Mouse (Mus musculus): Measurements from ENCODE around the gene Amy2a4. TPM values are rescaled to one million over a fixed set of nuclear protein-coding genes. Genes with fewer than 3 reads are reported as not detected.
"Not testable (repeated sequence)": the region's sequence is repeated elsewhere in the genome, so short reads cannot be mapped to it uniquely, and the experiment has no call there.

The Amy2a4 gene
- 0.04 and 0.06 TPM in 2 replicates for polyA plus RNA-seq (2012; rRNA removed)

DNA sequence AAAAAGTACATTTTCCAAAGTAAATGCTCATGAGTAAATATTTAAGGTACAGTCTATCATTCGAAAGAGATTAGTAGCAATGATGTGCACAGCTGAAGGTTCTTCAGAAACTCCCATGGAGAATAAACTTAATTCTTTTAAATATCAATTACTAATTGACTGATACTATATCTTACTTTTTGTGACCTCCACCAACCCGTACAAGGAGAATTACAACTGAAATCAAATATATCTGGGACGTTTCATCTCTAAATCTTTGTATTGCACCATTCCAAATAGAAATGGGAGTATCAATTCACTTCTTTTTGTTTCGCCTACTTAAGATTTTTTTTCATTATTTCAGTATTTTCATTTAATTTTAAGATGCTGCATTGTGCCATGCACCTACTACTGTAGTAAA lies at the start of gene Amy2a4:
Amy2a4 (minus strand) TSS at position 101 of the 400 bp plus-strand sequence.
- DNase-seq (ENCODE audit: low read depth), result not testable (repeated sequence)

DNA sequence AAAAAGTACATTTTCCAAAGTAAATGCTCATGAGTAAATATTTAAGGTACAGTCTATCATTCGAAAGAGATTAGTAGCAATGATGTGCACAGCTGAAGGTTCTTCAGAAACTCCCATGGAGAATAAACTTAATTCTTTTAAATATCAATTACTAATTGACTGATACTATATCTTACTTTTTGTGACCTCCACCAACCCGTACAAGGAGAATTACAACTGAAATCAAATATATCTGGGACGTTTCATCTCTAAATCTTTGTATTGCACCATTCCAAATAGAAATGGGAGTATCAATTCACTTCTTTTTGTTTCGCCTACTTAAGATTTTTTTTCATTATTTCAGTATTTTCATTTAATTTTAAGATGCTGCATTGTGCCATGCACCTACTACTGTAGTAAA lies 32.7 kb upstream of the Amy2a4 start, which contains the start of gene Amy2a3:
Amy2a3 (minus strand) TSS at position 101 of the 400 bp plus-strand sequence.
- DNase-seq (ENCODE audit: low read depth), result not testable (repeated sequence)

DNA sequence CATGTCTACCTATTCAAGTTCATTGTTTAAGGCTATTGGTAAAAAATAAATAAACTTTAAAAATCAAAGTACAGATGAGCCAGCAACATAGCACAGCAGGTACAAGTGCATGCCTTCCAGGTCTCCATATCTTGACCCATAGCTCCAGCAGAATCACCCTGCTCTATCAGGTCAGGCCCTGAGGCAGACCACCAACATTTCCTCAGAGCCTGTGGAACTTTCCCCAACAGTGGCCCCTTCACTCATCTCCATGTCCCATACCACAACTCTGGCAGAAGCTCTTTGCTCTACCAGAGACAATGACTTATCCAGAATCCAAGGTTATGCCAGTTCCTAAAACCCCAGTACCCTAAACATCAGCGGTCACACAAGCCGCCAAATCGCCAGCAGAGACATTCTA lies 21.7 kb upstream of the Amy2a4 start:
- not testable (repeated sequence) for DNase-seq (ENCODE audit: low read depth)

DNA sequence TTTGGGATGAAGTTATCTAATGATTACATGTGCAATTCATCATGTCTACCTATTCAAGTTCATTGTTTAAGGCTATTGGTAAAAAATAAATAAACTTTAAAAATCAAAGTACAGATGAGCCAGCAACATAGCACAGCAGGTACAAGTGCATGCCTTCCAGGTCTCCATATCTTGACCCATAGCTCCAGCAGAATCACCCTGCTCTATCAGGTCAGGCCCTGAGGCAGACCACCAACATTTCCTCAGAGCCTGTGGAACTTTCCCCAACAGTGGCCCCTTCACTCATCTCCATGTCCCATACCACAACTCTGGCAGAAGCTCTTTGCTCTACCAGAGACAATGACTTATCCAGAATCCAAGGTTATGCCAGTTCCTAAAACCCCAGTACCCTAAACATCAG lies 11.0 kb downstream of the Amy2a4 start:
- not testable (repeated sequence) for DNase-seq (ENCODE audit: low read depth)

DNA sequence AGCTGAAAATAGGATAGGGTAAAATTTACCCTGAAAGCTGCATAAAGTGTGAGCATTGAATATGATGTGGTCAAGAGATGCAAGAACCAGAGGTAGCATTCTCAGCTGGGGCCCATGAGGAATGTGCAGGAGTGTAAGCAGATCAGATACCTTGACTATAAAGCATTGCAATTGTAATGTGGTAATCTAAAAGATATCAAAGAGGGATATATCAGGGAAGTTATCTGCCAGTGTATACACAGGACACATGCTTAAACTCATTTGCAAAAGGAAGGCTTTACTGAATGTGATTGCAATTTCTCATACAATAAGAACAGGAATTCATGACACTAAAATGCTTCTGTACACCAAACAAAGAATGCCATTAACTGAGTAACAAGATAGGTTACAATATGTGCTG lies 11.7 kb downstream of the Amy2a4 start:
- not testable (repeated sequence) for DNase-seq (ENCODE audit: low read depth)

DNA sequence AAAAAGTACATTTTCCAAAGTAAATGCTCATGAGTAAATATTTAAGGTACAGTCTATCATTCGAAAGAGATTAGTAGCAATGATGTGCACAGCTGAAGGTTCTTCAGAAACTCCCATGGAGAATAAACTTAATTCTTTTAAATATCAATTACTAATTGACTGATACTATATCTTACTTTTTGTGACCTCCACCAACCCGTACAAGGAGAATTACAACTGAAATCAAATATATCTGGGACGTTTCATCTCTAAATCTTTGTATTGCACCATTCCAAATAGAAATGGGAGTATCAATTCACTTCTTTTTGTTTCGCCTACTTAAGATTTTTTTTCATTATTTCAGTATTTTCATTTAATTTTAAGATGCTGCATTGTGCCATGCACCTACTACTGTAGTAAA lies 32.5 kb downstream of the Amy2a4 start, which contains the start of gene Amy2a5:
Amy2a5 (minus strand) TSS at position 101 of the 400 bp plus-strand sequence.
- DNase-seq (ENCODE audit: low read depth), result not testable (repeated sequence)

Other genes with a start within 250 kb of the Amy2a4 start
- gene Amy2a5, start 32.6 kb downstream of the Amy2a4 start, polyA plus RNA-seq (2012; rRNA removed), result not detected in 2 replicates
- 0.04 and 0.06 TPM in 2 replicates for gene Amy2a3, start 32.6 kb upstream of the Amy2a4 start, polyA plus RNA-seq (2012; rRNA removed)
- 0.04 and 0.06 TPM in 2 replicates for gene Amy2a2, start 65.2 kb upstream of the Amy2a4 start, polyA plus RNA-seq (2012; rRNA removed)
- gene Amy2a1, start 241.0 kb upstream of the Amy2a4 start, polyA plus RNA-seq (2012; rRNA removed), result 0.23 TPM in 1 of 2 replicates, not detected in the other

Data from brain, embryonic 14.5 days (tissue).